8 mouse cellular contexts compared by ENCODE assay signal in genomic region chr9:106821050-106821617, GRCm38 (mm10). TPM values are rescaled to one million over a fixed set of nuclear protein-coding genes. Genes with fewer than 3 reads are reported as not detected.
DNase-seq lines count a peak whose midpoint lies in the region; ATAC-seq lines count a peak whose summit lies in the region.

No protein-coding gene starts in this region.

- no peaks in the 10 kb centered on the region for H3K36me3 ChIP-seq in kidney, embryonic 14.5 days (ENCODE audit: control insufficient read depth, insufficient read depth, low read length)
- no peaks in the 10 kb centered on the region for H3K36me3 ChIP-seq in forebrain, embryonic 14.5 days (ENCODE audit: control insufficient read depth, insufficient read depth, low read length)
- no peaks in the 10 kb centered on the region for H3K36me3 ChIP-seq in limb, embryonic 12.5 days
- H3K36me3 ChIP-seq in neural tube, embryonic 14.5 days (ENCODE audit: control insufficient read depth, insufficient read depth, low read length): no peaks in the 10 kb centered on the region

- H3K4me2 ChIP-seq in kidney, embryonic 14.5 days (replicated peaks; ENCODE audit: low read depth, low read length): peak overlapping the region; percentile 49
- H3K4me2 ChIP-seq in forebrain, embryonic 14.5 days (ENCODE audit: low read length): peak overlapping the region; percentile 56
- peak overlapping the region; percentile 61 for H3K4me2 ChIP-seq in limb, embryonic 12.5 days
- peak overlapping the region; percentile 59 for H3K4me2 ChIP-seq in neural tube, embryonic 14.5 days (ENCODE audit: low read depth, low read length)

- H3K4me1 ChIP-seq in kidney, embryonic 14.5 days (ENCODE audit: control insufficient read depth, insufficient read depth, low read length): no peaks in the 10 kb centered on the region; the same call in 1 of the 2 replicates
- H3K4me1 ChIP-seq in forebrain, embryonic 14.5 days (ENCODE audit: control insufficient read depth, insufficient read depth, low read length): no peaks in the 10 kb centered on the region
- no peaks in the 10 kb centered on the region for H3K4me1 ChIP-seq in limb, embryonic 12.5 days (replicated peaks)
- H3K4me1 ChIP-seq in neural tube, embryonic 14.5 days (ENCODE audit: control insufficient read depth, insufficient read depth, low read length): 0 out of 2 replicates have a peak, but pooled peaks cover 2% of the 10 kb centered on the region

- WGBS in kidney, embryonic 14.5 days: 55% methylated on average over 15 of the region's 15 CpGs
- 51% methylated on average over 15 of the region's 15 CpGs for WGBS in forebrain, embryonic 14.5 days
- WGBS in limb, embryonic 12.5 days: 53% methylated on average over 15 of the region's 15 CpGs
- 52% methylated on average over 15 of the region's 15 CpGs for WGBS in neural tube, embryonic 14.5 days

- no peak overlapping the region for H3K27ac ChIP-seq in kidney, embryonic 14.5 days (ENCODE audit: low read depth, low read length)
- H3K27ac ChIP-seq in forebrain, embryonic 14.5 days (ENCODE audit: low read depth, low read length): 0 out of 2 replicates have a peak overlapping the region, but pooled peaks have one; percentile 23
- no peak overlapping the region for H3K27ac ChIP-seq in limb, embryonic 12.5 days
- no peak overlapping the region for H3K27ac ChIP-seq in neural tube, embryonic 14.5 days (ENCODE audit: low read depth, low read length)

- DNase-seq in kidney, postnatal 25 days: no peak
- DNase-seq in T-cell, adult 2 months (ENCODE audit: low spot score): peak; percentile 18
- DNase-seq in forebrain, embryonic 14.5 days (ENCODE audit: low spot score): peak; percentile 27
- DNase-seq in gastrocnemius, postnatal 25 days: no peak

- peak overlapping the region; percentile 86 for H3K4me3 ChIP-seq in kidney, embryonic 14.5 days (ENCODE audit: low read length)
- H3K4me3 ChIP-seq in forebrain, embryonic 14.5 days (ENCODE audit: low read depth, low read length): peak overlapping the region; percentile 90
- H3K4me3 ChIP-seq in limb, embryonic 12.5 days (replicated peaks): peak overlapping the region; percentile 96
- peak overlapping the region; percentile 87 for H3K4me3 ChIP-seq in neural tube, embryonic 14.5 days (ENCODE audit: low read depth, low read length)

- H3K9ac ChIP-seq in kidney, embryonic 14.5 days (ENCODE audit: low read depth, low read length): peak overlapping the region; percentile 53; the same call in 1 of the 2 replicates
- H3K9ac ChIP-seq in forebrain, embryonic 14.5 days (ENCODE audit: low read length): peak overlapping the region; percentile 57
- peak overlapping the region; percentile 93 for H3K9ac ChIP-seq in limb, embryonic 12.5 days (replicated peaks)
- peak overlapping the region; percentile 55; the same call in 1 of the 2 replicates for H3K9ac ChIP-seq in neural tube, embryonic 14.5 days (replicated peaks; ENCODE audit: low read depth, low read length)

- ATAC-seq in kidney, embryonic 14.5 days (ENCODE audit: low FRiP score, low TSS enrichment): no peak
- no peak for ATAC-seq in forebrain, embryonic 14.5 days
- no peak for ATAC-seq in limb, embryonic 12.5 days (ENCODE audit: insufficient number of reproducible peaks, insufficient read depth, low FRiP score, low TSS enrichment, low read depth)
- ATAC-seq in neural tube, embryonic 14.5 days (ENCODE audit: low read depth): no peak
- no peak for ATAC-seq in megakaryocyte-erythroid progenitor cell, adult 5-6 weeks (replicated peaks; ENCODE audit: low FRiP score, low TSS enrichment, poor library complexity, severe bottlenecking)

- no peaks in the 10 kb centered on the region for H3K9me3 ChIP-seq in kidney, embryonic 14.5 days (ENCODE audit: control insufficient read depth, low read length)
- H3K9me3 ChIP-seq in forebrain, embryonic 14.5 days (replicated peaks; ENCODE audit: control insufficient read depth, low read length): no peaks in the 10 kb centered on the region
- H3K9me3 ChIP-seq in limb, embryonic 12.5 days: 0 out of 2 replicates have a peak, but pooled peaks cover 3% of the 10 kb centered on the region
- H3K9me3 ChIP-seq in neural tube, embryonic 14.5 days (ENCODE audit: control insufficient read depth, low read length): no peaks in the 10 kb centered on the region

- H3K27me3 ChIP-seq in kidney, embryonic 14.5 days (ENCODE audit: control insufficient read depth, insufficient read depth, low read length): no peaks in the 10 kb centered on the region
- no peaks in the 10 kb centered on the region for H3K27me3 ChIP-seq in forebrain, embryonic 14.5 days (replicated peaks; ENCODE audit: control insufficient read depth, insufficient read depth, low read length)
- H3K27me3 ChIP-seq in limb, embryonic 12.5 days: no peaks in the 10 kb centered on the region
- no peaks in the 10 kb centered on the region for H3K27me3 ChIP-seq in neural tube, embryonic 14.5 days (ENCODE audit: control insufficient read depth, insufficient read depth, low read length)

RNA-seq across cellular contexts. Expression of gene Dcaf1, which starts 0.5 kb away (rescaled TPM):
- polyA plus RNA-seq in kidney, embryonic 14.5 days (2014; fragmentation: Nextera tagmentation; extraction: Ambion mirVana): 21.0 and 33.9 TPM in 2 replicates
- 16.6 and 18.7 TPM in 2 replicates for polyA plus RNA-seq in forebrain, embryonic 14.5 days (2014; fragmentation: Nextera tagmentation; extraction: Ambion mirVana)
- 22.3 and 24.9 TPM in 2 replicates for polyA plus RNA-seq in limb, embryonic 12.5 days (2016; fragmentation: Nextera tagmentation; extraction: Ambion mirVana)
- polyA plus RNA-seq in neural tube, embryonic 14.5 days (2014; fragmentation: Nextera tagmentation; extraction: Ambion mirVana): 21.7 and 22.0 TPM in 2 replicates
- total RNA-seq in megakaryocyte-erythroid progenitor cell, adult 5-6 weeks (2014; fragmentation: Nextera tagmentation): 106 and 135 TPM in 2 replicates
- total RNA-seq in megakaryocyte-erythroid progenitor cell, adult 5-6 weeks (2017): 65.4 and 72.3 TPM in 2 replicates
- 10 to 100 TPM; 14.2 to 15.8 TPM for total RNA-seq in gastrocnemius, postnatal 25 days (2021)

RNA-seq across cellular contexts. Expression of gene Rad54l2, which starts 32.1 kb away (rescaled TPM):
- 7.5 and 7.9 TPM in 2 replicates for polyA plus RNA-seq in kidney, embryonic 14.5 days (2014; fragmentation: Nextera tagmentation; extraction: Ambion mirVana)
- 4.6 and 5.3 TPM in 2 replicates for polyA plus RNA-seq in forebrain, embryonic 14.5 days (2014; fragmentation: Nextera tagmentation; extraction: Ambion mirVana)
- 10.8 and 12.2 TPM in 2 replicates for polyA plus RNA-seq in limb, embryonic 12.5 days (2016; fragmentation: Nextera tagmentation; extraction: Ambion mirVana)
- polyA plus RNA-seq in neural tube, embryonic 14.5 days (2014; fragmentation: Nextera tagmentation; extraction: Ambion mirVana): 5.7 and 6.4 TPM in 2 replicates
- 15.9 and 22.7 TPM in 2 replicates for total RNA-seq in megakaryocyte-erythroid progenitor cell, adult 5-6 weeks (2014; fragmentation: Nextera tagmentation)
- total RNA-seq in megakaryocyte-erythroid progenitor cell, adult 5-6 weeks (2017): 15.6 and 23.2 TPM in 2 replicates
- 1 to 10 TPM; 5.7 to 5.8 TPM for total RNA-seq in gastrocnemius, postnatal 25 days (2021)

Comparison
In these comparisons a context has a peak if more than half of its experiments do, and no peak if none do; other contexts are left out.
1. DNase-seq: peak in T-cell, adult 2 months (single experiment) and forebrain, embryonic 14.5 days (single experiment); none in kidney, postnatal 25 days (0 of 2) and gastrocnemius, postnatal 25 days (single experiment).
2. Peak in every context shown above with its lines, with median percentiles within 50 percentile points of each other: H3K4me2 ChIP-seq, H3K4me3 ChIP-seq and H3K9ac ChIP-seq.